Mouse (Mus musculus) activated CD4-positive, CD25-positive, alpha-beta regulatory T cell (primary cell): Measurements from ENCODE around the gene Wfdc11. TPM values are rescaled to one million over a fixed set of nuclear protein-coding genes. Genes with fewer than 3 reads are reported as not detected.

Experiments
- polyA plus RNA-seq, 2 experiments: library from polyadenylated mRNA; unstranded; fragments of 100-300 nt; shearing (Covaris generic); gene quantifications; one replicate each; pipeline ENCODE4 v1.2.1; 2017

Wfdc11 gene
- not detected for polyA plus RNA-seq

GRCm38 (mm10) chr2:164673987-164674386 is at the start of gene Wfdc11:
TSS of gene Wfdc11 (minus strand) at chr2:164674087.

GRCm38 (mm10) chr2:164715005-164715404 is 41.1 kb upstream of the Wfdc11 start, which contains the start of gene Spint5:
TSS of gene Spint5 (plus strand) at chr2:164715305.

GRCm38 (mm10) chr2:164698201-164698600 is 24.3 kb upstream of the Wfdc11 start, which contains the start of gene Spint4:
TSS of gene Spint4 (plus strand) at chr2:164698501.

GRCm38 (mm10) chr2:164684807-164685206 is 10.9 kb upstream of the Wfdc11 start, which contains the start of gene Wfdc13:
TSS of gene Wfdc13 (plus strand) at chr2:164685107.

GRCm38 (mm10) chr2:164656483-164656882 is 17.4 kb downstream of the Wfdc11 start, which contains the start of gene Wfdc9:
TSS of gene Wfdc9 (minus strand) at chr2:164656583.

GRCm38 (mm10) chr2:164655858-164656257 is 18.0 kb downstream of the Wfdc11 start, which contains the start of gene Wfdc10:
TSS of gene Wfdc10 (plus strand) at chr2:164656046.

GRCm38 (mm10) chr2:164638696-164639095 is 35.2 kb downstream of the Wfdc11 start, which contains the start of gene Wfdc16:
TSS of gene Wfdc16 (minus strand) at chr2:164638796.

GRCm38 (mm10) chr2:164613471-164613870 is 60.4 kb downstream of the Wfdc11 start, which contains the start of the genes Wfdc6b and Wfdc8:
TSS of gene Wfdc6b (plus strand) at chr2:164613522.
TSS of gene Wfdc8 (minus strand) at chr2:164613626.

Other genes starting within 250 kb of the Wfdc11 start
- 10 to 100 TPM in 1 of 2 experiments, 1 to 10 TPM in 1; 2.1 to 10.2 TPM for gene Sdc4, start 230.2 kb downstream of the Wfdc11 start, polyA plus RNA-seq
- 100 to 1,000 TPM; 109 to 126 TPM for gene Sys1, start 217.1 kb downstream of the Wfdc11 start, polyA plus RNA-seq
- gene Gm20458, start 213.1 kb downstream of the Wfdc11 start, polyA plus RNA-seq = 10 to 100 TPM; 11.8 to 17.1 TPM
- under 1 TPM in 1 of 2 experiments, not detected in 1; 0.24 TPM for gene Trp53tg5, start 200.4 kb downstream of the Wfdc11 start, polyA plus RNA-seq
- 1 to 10 TPM; 3.5 to 4.9 TPM for gene Dbndd2, start 188.0 kb downstream of the Wfdc11 start, polyA plus RNA-seq
- 10 to 100 TPM; 32.7 to 39.1 TPM for gene Pigt, start 176.6 kb downstream of the Wfdc11 start, polyA plus RNA-seq
- 1 to 10 TPM in 1 of 2 experiments, under 1 TPM in 1; 0.43 to 1.1 TPM for gene Wfdc2, start 111.7 kb downstream of the Wfdc11 start, polyA plus RNA-seq
- gene Spint3, start 100.6 kb downstream of the Wfdc11 start, polyA plus RNA-seq = not detected
- not detected for gene Wfdc6a, start 88.6 kb downstream of the Wfdc11 start, polyA plus RNA-seq
- gene Eppin, start 80.5 kb downstream of the Wfdc11 start, polyA plus RNA-seq = not detected
- gene Wfdc6b, start 60.6 kb downstream of the Wfdc11 start, polyA plus RNA-seq = under 1 TPM in 1 of 2 experiments, not detected in 1; 0.28 TPM
- gene Wfdc8, start 60.5 kb downstream of the Wfdc11 start, polyA plus RNA-seq = under 1 TPM in 1 of 2 experiments, not detected in 1; 0.12 TPM
- gene Wfdc16, start 35.3 kb downstream of the Wfdc11 start, polyA plus RNA-seq = not detected
- not detected for gene Wfdc10, start 18.0 kb downstream of the Wfdc11 start, polyA plus RNA-seq
- gene Wfdc9, start 17.5 kb downstream of the Wfdc11 start, polyA plus RNA-seq = not detected
- gene Wfdc13, start 11.0 kb upstream of the Wfdc11 start, polyA plus RNA-seq = not detected
- gene Spint4, start 24.4 kb upstream of the Wfdc11 start, polyA plus RNA-seq = not detected
- not detected for gene Spint5, start 41.2 kb upstream of the Wfdc11 start, polyA plus RNA-seq
- gene Wfdc3, start 71.8 kb upstream of the Wfdc11 start, polyA plus RNA-seq = under 1 TPM in 1 of 2 experiments, not detected in 1; 0.49 TPM
- 10 to 100 TPM; 64.6 to 68.8 TPM for gene Dnttip1, start 71.9 kb upstream of the Wfdc11 start, polyA plus RNA-seq
- gene Ube2c, start 95.8 kb upstream of the Wfdc11 start, polyA plus RNA-seq = 10 to 100 TPM; 20.3 to 34.2 TPM
- gene Tnnc2, start 105.9 kb upstream of the Wfdc11 start, polyA plus RNA-seq = not detected
- gene Snx21, start 111.7 kb upstream of the Wfdc11 start, polyA plus RNA-seq = 10 to 100 TPM in 1 of 2 experiments, 1 to 10 TPM in 1; 7.8 to 11.3 TPM
- gene Acot8, start 130.8 kb upstream of the Wfdc11 start, polyA plus RNA-seq = 10 to 100 TPM; 43.0 to 44.5 TPM
- 1 to 10 TPM; 4.5 to 9.6 TPM for gene Zswim3, start 131.0 kb upstream of the Wfdc11 start, polyA plus RNA-seq
- gene Zswim1, start 148.6 kb upstream of the Wfdc11 start, polyA plus RNA-seq = 10 to 100 TPM; 16.1 to 16.4 TPM
- under 1 TPM in 1 of 2 experiments, not detected in 1; 0.67 TPM for gene Spata25, start 154.4 kb upstream of the Wfdc11 start, polyA plus RNA-seq
- gene Ctsa, start 158.8 kb upstream of the Wfdc11 start, polyA plus RNA-seq = 100 to 1,000 TPM; 220 to 295 TPM
- gene Neurl2, start 159.4 kb upstream of the Wfdc11 start, polyA plus RNA-seq = 1 to 10 TPM; 1.6 to 2.6 TPM
- gene Pltp, start 183.6 kb upstream of the Wfdc11 start, polyA plus RNA-seq = 1 to 10 TPM; 2.9 to 7.1 TPM
- gene Pcif1, start 205.2 kb upstream of the Wfdc11 start, polyA plus RNA-seq = 100 to 1,000 TPM; 130 to 134 TPM
- 10 to 100 TPM; 21.9 to 32.6 TPM for gene Zfp335, start 237.7 kb upstream of the Wfdc11 start, polyA plus RNA-seq